8 mouse cellular contexts compared by ENCODE assay signal in genomic region chr15:12490969-12491368, GRCm38 (mm10).
A peak's percentile ranks its signal among the peaks of the same experiment; 100 is the strongest.
DNase-seq lines count a peak whose midpoint lies in the region; ATAC-seq and TF ChIP-seq lines count a peak whose summit lies in the region.

No protein-coding gene starts in this region.

- H3K36me3 ChIP-seq in limb, embryonic 14.5 days (ENCODE audit: control insufficient read depth, insufficient read depth, low read length): no peaks in the 10 kb centered on the region

- H3K4me2 ChIP-seq in limb, embryonic 14.5 days (replicated peaks; ENCODE audit: low read depth, low read length, severe bottlenecking): no peak overlapping the region

- H3K9ac ChIP-seq in limb, embryonic 14.5 days (ENCODE audit: low read depth, low read length, severe bottlenecking): no peak overlapping the region

- H3K9me3 ChIP-seq in limb, embryonic 14.5 days (ENCODE audit: control insufficient read depth, low read length): no peaks in the 10 kb centered on the region

- DNase-seq in embryo, embryonic 10.5 days (ENCODE audit: low spot score): peak; percentile 32
- no peak for DNase-seq in embryo, embryonic 11 days
- DNase-seq in adrenal gland, postnatal 14 days: peak; percentile 85
- peak; percentile 98 for DNase-seq in heart, adult 11 months
- peak; percentile 47 to 59 for DNase-seq in kidney, adult 8-10 months
- DNase-seq in limb, embryonic 14.5 days (ENCODE audit: low spot score): peak; percentile 60
- DNase-seq in right cerebral cortex, postnatal 14 days: peak; percentile 22

- peaks cover 21% of the 10 kb centered on the region for H3K4me1 ChIP-seq in limb, embryonic 14.5 days (ENCODE audit: control insufficient read depth, insufficient read depth, low read length)

- H3K27ac ChIP-seq in limb, embryonic 14.5 days (replicated peaks; ENCODE audit: low read depth, low read length): 0 out of 2 replicates have a peak overlapping the region, but pooled peaks have one; percentile 22

- H3K4me3 ChIP-seq in limb, embryonic 14.5 days (replicated peaks; ENCODE audit: low read length): no peak overlapping the region

- 53% methylated on average over 3 of the region's 3 CpGs for WGBS in limb, embryonic 14.5 days

- TF ChIP-seq POLR2A in limb, embryonic 14.5 days (IDR thresholded peaks at IDR 0.05; ENCODE audit: borderline replicate concordance, extremely low read depth, insufficient read depth, insufficient read length): no peak

- ATAC-seq in limb, embryonic 14.5 days (ENCODE audit: low FRiP score, low read depth): no peak
- no peak for ATAC-seq in megakaryocyte progenitor cell, adult 5-6 weeks (replicated peaks; ENCODE audit: poor library complexity)

- H3K27me3 ChIP-seq in limb, embryonic 14.5 days (ENCODE audit: control insufficient read depth, insufficient read depth, low read length): no peaks in the 10 kb centered on the region
